Mouse (Mus musculus): ENCODE data around the gene Rps4x. TPM values are rescaled to one million over a fixed set of nuclear protein-coding genes. Genes with fewer than 3 reads are reported as not detected.

Gene Rps4x
- polyA plus RNA-seq, 1 experiment from 2014 or later, result 632 TPM

- Histone ChIP-seq H3K4me1 (ENCODE audit: insufficient read depth, low read depth, low read length) (no peaks in the 10 kb centered on the region), H3K36me3 (ENCODE audit: insufficient read depth, low read length) (no peaks in the 10 kb centered on the region), H3K4me2 (replicated peaks; ENCODE audit: low read depth, low read length) (no peak overlapping the region), H3K9ac (replicated peaks; ENCODE audit: low read depth) (no peak overlapping the region), H3K9me3 (ENCODE audit: low read length) (no peaks in the 10 kb centered on the region), H3K27ac (ENCODE audit: low read length) (no peak overlapping the region), H3K27me3 (replicated peaks; ENCODE audit: insufficient read depth, low read length) (no peaks in the 10 kb centered on the region), H3K4me3 (ENCODE audit: low read depth, low read length) (no peak overlapping the region)
- DNase-seq (ENCODE audit: low spot score) (no peak), ATAC-seq (no peak)
- TF ChIP-seq EP300 (IDR thresholded peaks at IDR 0.05), result no peak
Measured at GRCm38 (mm10) chrX:102182575-102182974, 6.6 kb downstream of the Rps4x start.

GRCm38 (mm10) chrX:102175538-102176287 lies 13.5 kb downstream of the Rps4x start:
- ATAC-seq, result peak; percentile 69
- no peak overlapping the region for H3K27ac ChIP-seq (ENCODE audit: low read length)

GRCm38 (mm10) chrX:102170900-102171299 lies 18.3 kb downstream of the Rps4x start:
- H3K4me2 ChIP-seq (replicated peaks; ENCODE audit: low read depth, low read length), result no peak overlapping the region
- H3K27me3 ChIP-seq (replicated peaks; ENCODE audit: insufficient read depth, low read length), result no peaks in the 10 kb centered on the region
- no peaks in the 10 kb centered on the region for H3K36me3 ChIP-seq (ENCODE audit: insufficient read depth, low read length)
- WGBS, result 27% methylated on average over 3 of the region's 3 CpGs
- no peak overlapping the region for H3K27ac ChIP-seq (ENCODE audit: low read length)
- no peaks in the 10 kb centered on the region for H3K4me1 ChIP-seq (ENCODE audit: insufficient read depth, low read depth, low read length)
- TF ChIP-seq CTCF (IDR thresholded peaks at IDR 0.05) (no peak), EP300 (IDR thresholded peaks at IDR 0.05) (no peak)
- no peak overlapping the region for H3K9ac ChIP-seq (replicated peaks; ENCODE audit: low read depth)
- no peak overlapping the region for H3K4me3 ChIP-seq (ENCODE audit: low read depth, low read length)
- no peaks in the 10 kb centered on the region for H3K9me3 ChIP-seq (ENCODE audit: low read length)
- ATAC-seq, result no peak
- DNase-seq (ENCODE audit: low spot score), result no peak

More at GRCm38 (mm10) chrX:102175538-102176287, 13.5 kb downstream of the Rps4x start:
- DNase-seq (ENCODE audit: low spot score), result peak; percentile 63
- Histone ChIP-seq H3K4me3 (ENCODE audit: low read depth, low read length) (no peak overlapping the region), H3K4me2 (replicated peaks; ENCODE audit: low read depth, low read length) (no peak overlapping the region), H3K27me3 (replicated peaks; ENCODE audit: insufficient read depth, low read length) (no peaks in the 10 kb centered on the region), H3K9ac (replicated peaks; ENCODE audit: low read depth) (no peak overlapping the region), H3K4me1 (ENCODE audit: insufficient read depth, low read depth, low read length) (no peaks in the 10 kb centered on the region), H3K36me3 (ENCODE audit: insufficient read depth, low read length) (no peaks in the 10 kb centered on the region), H3K9me3 (ENCODE audit: low read length) (no peaks in the 10 kb centered on the region)
- WGBS, result 61% methylated on average over 5 of the region's 5 CpGs
- 0 out of 2 replicates have a peak, but pooled peaks have one; percentile 36 for TF ChIP-seq EP300 (IDR thresholded peaks at IDR 0.05)
- TF ChIP-seq CTCF (IDR thresholded peaks at IDR 0.05), result no peak

- no peaks in the 10 kb centered on the region for H3K27me3 ChIP-seq (replicated peaks; ENCODE audit: insufficient read depth, low read length)
- no peak overlapping the region for H3K4me3 ChIP-seq (ENCODE audit: low read depth, low read length)
- ATAC-seq (no peak), DNase-seq (ENCODE audit: low spot score) (no peak)
- TF ChIP-seq EP300 (IDR thresholded peaks at IDR 0.05) (no peak), CTCF (IDR thresholded peaks at IDR 0.05) (no peak)
- H3K9me3 ChIP-seq (ENCODE audit: low read length), result no peaks in the 10 kb centered on the region
- no peak overlapping the region for H3K9ac ChIP-seq (replicated peaks; ENCODE audit: low read depth)
- H3K27ac ChIP-seq (ENCODE audit: low read length), result no peak overlapping the region
- no peaks in the 10 kb centered on the region for H3K36me3 ChIP-seq (ENCODE audit: insufficient read depth, low read length)
- whole genome bisulfite sequencing, result 46% methylated on average over 3 of the region's 3 CpGs
- H3K4me2 ChIP-seq (replicated peaks; ENCODE audit: low read depth, low read length), result no peak overlapping the region
- no peaks in the 10 kb centered on the region for H3K4me1 ChIP-seq (ENCODE audit: insufficient read depth, low read depth, low read length)
Measured at GRCm38 (mm10) chrX:102170135-102170534, 19.1 kb downstream of the Rps4x start.

GRCm38 (mm10) chrX:102169724-102170123 lies 19.5 kb downstream of the Rps4x start:
- Histone ChIP-seq H3K27ac (ENCODE audit: low read length) (no peak overlapping the region), H3K4me1 (ENCODE audit: insufficient read depth, low read depth, low read length) (no peaks in the 10 kb centered on the region), H3K27me3 (replicated peaks; ENCODE audit: insufficient read depth, low read length) (no peaks in the 10 kb centered on the region), H3K4me3 (ENCODE audit: low read depth, low read length) (no peak overlapping the region), H3K9me3 (ENCODE audit: low read length) (no peaks in the 10 kb centered on the region), H3K4me2 (replicated peaks; ENCODE audit: low read depth, low read length) (no peak overlapping the region), H3K9ac (replicated peaks; ENCODE audit: low read depth) (no peak overlapping the region), H3K36me3 (ENCODE audit: insufficient read depth, low read length) (no peaks in the 10 kb centered on the region)
- no peak for ATAC-seq
- WGBS, result 58% methylated on average over 1 of the region's 1 CpGs
- DNase-seq (ENCODE audit: low spot score), result no peak
- no peak for TF ChIP-seq CTCF (IDR thresholded peaks at IDR 0.05)
- TF ChIP-seq EP300 (IDR thresholded peaks at IDR 0.05), result no peak

GRCm38 (mm10) chrX:102166986-102167385 lies 22.2 kb downstream of the Rps4x start:
- H3K4me3 ChIP-seq (ENCODE audit: low read depth, low read length), result no peak overlapping the region
- WGBS, result 34% methylated on average over 6 of the region's 6 CpGs
- H3K36me3 ChIP-seq (ENCODE audit: insufficient read depth, low read length), result no peaks in the 10 kb centered on the region
- ATAC-seq (peak; percentile 52), DNase-seq (ENCODE audit: low spot score) (no peak)
- H3K9ac ChIP-seq (replicated peaks; ENCODE audit: low read depth), result no peak overlapping the region
- TF ChIP-seq EP300 (IDR thresholded peaks at IDR 0.05) (no peak), CTCF (IDR thresholded peaks at IDR 0.05) (no peak)
- no peaks in the 10 kb centered on the region for H3K27me3 ChIP-seq (replicated peaks; ENCODE audit: insufficient read depth, low read length)
- H3K4me1 ChIP-seq (ENCODE audit: insufficient read depth, low read depth, low read length), result no peaks in the 10 kb centered on the region
- H3K4me2 ChIP-seq (replicated peaks; ENCODE audit: low read depth, low read length), result no peak overlapping the region
- peak overlapping the region; percentile 54; the same call in 1 of the 2 replicates for H3K27ac ChIP-seq (ENCODE audit: low read length)
- H3K9me3 ChIP-seq (ENCODE audit: low read length), result no peaks in the 10 kb centered on the region

Data from lung, postnatal 0 days (tissue).